Mouse (Mus musculus) MN1 (cell line): ENCODE data around the gene Abcc1.

ENCODE experiments used
- DNase-seq: peaks from one replicate; pipeline ENCODE4 v3.0.0-alpha.2; 2016; ENCODE audit warnings: low spot score

Abcc1 gene

DNA sequence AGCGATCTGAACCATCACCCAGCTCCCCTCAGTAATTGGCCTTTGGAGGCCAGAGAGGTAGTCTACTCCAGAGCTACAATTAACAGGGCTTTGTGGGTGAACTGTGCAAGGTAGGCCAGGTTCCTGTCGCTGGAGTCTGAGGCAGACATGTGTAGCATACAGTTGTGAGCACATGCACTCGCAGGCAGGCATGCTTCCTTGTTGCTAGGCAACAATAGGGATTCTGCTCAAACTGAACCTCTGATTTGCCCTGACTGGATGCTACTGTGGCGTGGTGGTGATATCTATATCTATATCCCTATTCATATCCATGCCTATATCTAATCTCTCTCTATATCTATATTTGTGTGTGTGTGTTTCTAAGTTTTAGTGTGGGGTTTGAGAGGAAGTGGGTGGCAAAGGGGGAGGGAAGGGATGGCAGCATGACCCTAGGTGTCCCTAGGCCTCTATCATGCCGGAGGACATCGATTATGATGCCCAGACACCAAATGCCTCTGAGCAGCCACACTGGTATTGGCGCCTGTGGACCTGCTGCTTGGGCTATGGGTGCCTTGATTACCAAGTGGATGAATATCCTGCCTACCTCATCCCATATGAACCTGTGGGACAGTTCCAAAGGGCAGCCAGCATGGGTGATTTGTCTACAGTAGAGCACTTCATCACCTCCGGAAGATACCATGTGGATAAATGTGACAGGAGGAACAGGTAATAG lies 140.4 kb downstream of the Abcc1 start:
- no peak for DNase-seq

DNA sequence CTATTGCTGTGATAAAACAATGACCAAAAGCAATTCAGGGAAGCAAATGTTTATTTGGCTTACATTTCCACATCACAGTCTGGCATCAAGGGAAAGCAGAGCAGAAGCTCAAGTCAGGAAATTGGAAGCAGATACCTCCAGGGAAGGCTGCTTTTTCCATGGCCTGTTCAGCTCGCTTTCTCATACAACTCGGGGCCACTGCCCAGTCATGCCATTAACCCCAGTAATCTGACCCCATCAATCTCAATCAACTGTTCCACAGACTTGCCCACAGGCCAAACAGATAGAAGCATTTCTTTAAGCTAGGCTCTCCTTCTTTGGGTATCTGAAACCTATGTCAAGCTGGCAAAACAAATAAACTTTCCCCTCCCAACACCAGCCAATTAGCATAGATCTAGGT lies 145.1 kb downstream of the Abcc1 start:
- DNase-seq, result no peak
